Mouse (Mus musculus) CD8-positive naive resting alpha-beta T cell, adult 2 months (primary cell): ENCODE measurements around the gene Gadd45b.

Source experiments
- DNase-seq, 2 experiments: peaks; one replicate each; pipeline ENCODE4 v3.0.0; 2022; ENCODE audit warnings: low read depth in 2 of 2, low spot score in 2 of 2

Gene Gadd45b

DNA sequence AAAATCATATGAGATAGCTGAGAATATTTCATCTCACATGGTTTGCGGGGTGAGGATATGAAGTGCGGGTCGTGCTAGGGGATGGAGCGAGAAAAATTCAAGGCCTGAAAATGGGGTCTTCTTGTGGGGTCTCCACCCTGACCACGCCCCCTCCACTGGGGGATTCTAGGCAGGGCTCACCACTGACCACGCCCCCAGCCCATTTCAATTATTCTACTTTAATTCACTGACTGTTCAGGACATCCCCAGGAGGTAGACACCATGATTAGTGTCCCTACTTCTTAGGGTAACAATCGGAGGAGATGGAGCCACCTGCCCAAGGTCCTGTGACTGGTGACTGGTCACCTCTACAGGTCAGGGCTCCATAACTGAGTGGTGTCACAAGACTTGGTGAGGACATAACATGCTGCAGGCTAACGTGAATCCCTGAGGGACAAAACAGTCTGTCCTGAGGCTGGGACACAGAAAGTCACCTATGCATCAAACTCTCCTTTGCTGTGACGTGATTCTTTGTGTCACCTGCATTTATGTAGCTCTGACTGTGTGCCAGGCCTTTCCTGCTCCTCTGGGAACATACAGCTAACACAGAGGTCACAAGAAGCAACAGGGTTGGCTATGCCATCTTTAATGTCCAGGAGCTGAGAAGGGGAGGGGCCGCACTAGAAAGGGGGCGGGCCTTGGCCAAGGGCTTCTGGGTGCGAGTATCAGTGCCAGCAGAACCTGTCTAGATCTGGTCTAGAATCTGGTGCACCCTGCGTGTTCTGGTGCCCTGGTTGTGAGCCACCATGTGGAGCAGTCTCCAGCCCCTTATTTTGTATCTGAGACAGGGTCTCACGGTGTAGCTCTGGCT lies 4.5 kb downstream of the Gadd45b start:
- DNase-seq: no peak

DNA sequence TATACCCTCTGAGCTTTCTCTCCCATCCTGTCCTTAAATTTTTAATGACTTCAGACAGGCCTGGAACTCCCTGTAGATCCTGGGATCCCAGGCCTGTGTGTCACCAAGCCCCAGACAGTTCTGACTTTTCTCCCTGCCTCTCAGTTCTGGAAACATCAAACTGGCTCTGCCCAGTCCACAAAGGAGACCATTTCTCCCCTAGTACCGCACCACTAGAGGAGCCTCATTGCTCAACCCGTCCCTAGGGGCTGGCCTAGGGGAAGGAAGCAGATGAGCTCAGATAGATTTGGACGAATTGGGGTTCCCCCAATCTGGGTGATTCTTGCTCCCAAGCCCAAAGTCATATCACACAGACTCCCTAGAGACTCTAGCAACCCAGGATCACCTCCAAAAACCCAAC lies 5.4 kb downstream of the Gadd45b start:
- DNase-seq: no peak

DNA sequence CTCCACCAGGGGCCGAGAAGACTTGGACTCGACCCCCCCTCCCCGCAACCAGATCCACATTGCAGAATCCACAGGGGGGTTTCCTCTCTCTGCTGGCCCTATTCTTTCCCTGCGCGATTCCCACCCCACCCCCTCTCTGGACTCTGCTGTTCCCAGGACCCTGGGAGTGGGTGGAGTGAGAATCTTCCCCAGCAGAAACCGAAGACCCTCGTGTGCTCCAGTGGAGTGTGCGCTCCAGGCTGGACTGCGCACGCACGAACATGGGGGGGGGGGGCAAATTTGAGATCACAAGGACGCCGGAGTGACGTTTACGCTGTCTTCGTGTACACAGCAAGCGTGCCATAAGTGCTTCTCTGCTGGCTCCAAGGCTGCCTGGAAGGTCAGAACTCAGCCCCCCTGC lies 5.8 kb downstream of the Gadd45b start:
- no peak for DNase-seq

DNA sequence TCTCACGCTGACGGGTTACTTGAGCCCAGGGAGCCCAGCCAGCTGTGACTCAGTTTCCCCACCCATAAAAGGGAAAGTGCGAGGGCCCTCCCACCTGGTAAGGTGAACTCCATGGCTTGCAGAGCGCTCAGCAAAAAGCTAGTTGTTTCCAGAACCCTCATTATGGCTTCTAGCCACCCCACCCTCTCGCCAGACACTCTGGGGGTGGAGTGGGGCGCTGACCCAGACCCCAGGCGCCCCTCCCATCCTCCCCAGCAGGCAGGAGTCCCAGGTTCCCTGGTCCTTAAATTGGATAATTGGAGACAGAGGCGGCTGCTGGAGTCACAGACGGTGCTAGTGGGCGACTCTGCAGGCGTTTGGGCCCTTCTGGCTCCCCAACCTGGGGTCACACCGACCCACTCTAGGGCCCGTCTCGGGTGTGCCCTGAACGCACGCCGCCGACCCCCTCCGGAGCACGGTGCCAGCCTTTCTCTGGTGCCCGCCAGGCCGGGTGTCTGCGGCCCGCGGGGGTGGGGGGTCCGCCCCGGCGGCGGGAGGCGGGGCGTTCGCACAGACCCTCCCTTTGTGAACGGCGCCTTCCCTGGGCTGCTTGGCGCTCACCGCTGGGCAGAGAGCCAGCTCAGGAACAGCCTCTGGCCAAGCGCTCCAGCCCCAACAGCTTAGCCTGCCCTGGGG lies 6.4 kb downstream of the Gadd45b start:
- no peak for DNase-seq

DNA sequence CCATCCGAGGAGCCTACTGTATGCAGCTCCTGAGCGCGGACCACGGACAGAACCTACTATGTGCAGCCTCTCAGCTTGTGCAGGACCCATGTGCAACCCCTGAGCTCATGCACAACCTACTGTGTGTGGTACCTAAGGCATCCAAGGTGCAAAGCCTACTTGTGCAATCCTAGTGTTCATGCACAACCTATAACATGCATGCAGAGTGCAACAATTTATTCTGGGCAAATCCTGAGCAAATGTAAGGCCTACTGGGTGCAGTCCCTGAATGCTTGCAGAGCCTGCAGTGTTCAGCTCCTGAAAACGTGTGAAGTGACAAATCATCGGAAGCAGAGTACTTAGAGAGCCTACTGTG lies 6.9 kb downstream of the Gadd45b start:
- DNase-seq: no peak

DNA sequence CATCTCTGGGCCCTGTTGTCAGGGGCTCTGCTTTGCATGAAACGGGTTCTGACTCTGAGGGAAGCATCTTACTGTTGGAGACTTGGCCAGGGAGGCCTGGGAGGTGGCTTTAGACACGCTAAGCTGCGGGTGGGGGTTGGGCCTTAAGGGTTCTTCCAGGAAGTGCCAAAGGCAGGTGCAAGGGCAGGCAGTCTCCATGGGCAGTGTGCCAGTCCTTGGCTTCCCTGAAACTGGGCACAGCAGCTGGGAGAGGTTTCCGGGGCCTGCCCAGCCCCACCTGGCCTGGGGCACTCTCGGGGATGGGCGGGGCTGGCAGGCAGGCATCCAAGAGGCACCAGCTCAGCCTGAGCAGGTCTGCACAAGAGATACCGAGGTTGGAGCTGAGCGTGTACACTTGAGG lies 7.8 kb downstream of the Gadd45b start:
- no peak for DNase-seq

DNA sequence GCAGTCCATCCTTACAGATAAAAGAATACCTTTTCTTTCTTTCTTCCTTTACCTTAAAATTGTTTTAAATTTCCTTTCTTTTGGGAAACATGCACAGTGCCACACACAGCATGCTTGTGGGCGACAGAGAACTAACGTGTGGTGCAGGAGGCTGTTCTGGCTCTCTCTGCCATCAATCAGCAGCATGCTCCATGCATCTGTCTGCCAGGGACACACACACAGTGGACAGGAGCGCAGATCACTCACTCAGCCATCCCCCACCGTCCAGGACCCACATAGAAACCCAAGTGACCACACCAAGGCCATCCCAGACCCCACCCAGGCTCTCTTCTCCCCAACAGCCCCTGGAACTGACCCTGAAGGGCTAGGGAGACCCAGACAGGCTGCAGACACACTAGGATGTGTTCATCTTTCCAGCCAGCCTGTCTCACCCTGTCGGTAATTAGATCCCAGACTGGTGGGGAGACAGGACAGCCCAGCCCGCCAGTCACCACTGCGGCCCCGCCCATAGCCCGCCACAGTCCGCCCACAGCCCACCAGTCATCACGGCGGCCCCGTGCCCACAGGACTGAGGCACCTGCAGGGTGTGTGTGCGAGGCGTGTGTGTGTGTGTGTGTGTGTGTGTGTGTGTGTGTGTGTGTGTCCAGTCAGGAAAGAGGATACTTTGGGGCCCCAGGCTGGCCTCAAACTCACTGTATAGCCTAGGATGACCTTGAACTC lies 9.1 kb downstream of the Gadd45b start:
- no peak for DNase-seq

DNA sequence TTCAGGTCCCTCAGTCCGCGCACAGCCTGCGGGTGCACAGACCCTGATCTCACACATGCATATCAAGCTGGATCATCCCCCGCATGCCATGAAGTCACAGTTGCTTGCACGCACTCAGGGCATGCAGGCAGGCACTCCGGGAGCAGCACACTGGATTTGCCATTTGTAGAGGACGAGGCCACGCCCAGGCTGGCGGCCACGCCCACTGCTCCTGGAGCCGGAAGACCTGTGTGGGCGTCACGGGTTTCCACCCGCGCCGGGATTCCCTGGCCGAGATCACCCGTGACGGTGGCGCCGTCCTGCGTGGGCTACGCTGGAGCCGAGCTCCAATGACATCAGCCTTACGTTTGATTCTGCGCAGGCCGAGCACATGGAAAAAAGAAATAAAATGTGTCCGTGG lies 9.8 kb downstream of the Gadd45b start:
- DNase-seq: peak; percentile 40 to 57

DNA sequence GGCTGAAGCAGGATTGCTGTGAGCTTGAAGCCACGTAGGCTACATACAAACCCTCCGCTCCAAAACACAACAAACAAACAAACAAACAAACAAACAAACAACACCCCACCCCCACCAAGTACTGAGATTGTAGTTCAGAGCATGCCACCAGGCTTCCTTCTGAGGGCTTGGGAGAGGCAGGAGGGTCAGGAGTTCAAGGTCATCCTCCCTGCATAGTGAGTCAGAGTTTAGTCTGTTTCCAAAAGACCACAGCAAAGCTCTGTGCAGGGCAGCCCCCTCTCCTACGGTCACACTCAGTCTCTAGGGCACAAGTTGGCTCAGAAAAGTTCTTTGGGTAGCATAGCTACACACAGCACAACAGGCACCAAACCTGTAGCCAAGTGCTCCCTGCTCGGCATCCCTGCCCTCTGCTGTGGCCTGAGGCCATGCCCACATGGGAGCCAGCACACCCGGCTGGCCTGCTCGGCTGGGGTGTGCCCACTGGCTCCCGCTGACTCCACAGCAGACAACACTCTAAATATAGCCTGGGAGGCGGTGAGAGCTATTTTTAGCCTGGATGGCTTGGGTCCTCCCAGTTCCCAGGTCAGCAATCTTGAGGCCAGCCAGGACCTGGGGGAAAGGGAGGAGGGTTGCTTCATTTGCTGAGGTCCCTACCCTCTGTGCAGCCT lies 10.6 kb downstream of the Gadd45b start:
- no peak for DNase-seq

DNA sequence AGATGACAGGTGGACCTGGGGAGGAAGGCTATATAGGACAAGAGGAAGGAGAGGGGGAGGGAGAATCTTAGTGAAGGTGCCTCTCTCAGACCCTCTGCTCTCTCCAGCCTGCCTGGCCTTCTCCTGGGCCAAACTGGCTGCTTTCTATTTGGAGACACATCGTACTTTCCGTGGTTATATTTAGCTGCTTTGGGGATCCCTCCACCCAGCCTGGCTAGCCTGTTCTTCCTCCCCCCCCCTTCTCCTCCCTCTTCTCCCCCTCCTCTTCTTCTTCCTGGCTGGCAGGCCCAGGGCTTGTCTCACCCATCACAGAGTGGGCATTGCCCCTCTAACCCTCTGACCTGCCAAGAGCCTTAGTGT lies 11.1 kb downstream of the Gadd45b start:
- no peak for DNase-seq

DNA sequence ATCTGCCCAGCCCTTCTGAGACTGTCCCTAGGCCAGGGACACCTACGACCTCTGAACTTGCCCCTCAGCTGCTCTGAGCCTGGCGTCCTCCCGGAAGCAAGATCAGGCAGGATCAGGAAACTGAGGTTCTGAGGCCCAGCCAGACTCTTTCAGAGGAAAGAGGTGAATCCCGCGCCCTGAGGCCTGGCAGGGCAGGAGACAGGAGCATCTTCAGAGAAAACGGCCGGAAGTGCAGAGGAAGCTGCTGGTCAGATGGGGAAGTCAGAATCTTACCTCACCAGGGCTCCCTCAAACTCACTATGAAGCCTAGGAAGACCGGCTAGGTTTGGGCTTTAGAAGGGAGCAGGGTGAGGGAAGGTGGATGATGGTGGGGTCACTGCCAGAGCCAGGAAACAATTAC lies 13.0 kb downstream of the Gadd45b start:
- DNase-seq: no peak

DNA sequence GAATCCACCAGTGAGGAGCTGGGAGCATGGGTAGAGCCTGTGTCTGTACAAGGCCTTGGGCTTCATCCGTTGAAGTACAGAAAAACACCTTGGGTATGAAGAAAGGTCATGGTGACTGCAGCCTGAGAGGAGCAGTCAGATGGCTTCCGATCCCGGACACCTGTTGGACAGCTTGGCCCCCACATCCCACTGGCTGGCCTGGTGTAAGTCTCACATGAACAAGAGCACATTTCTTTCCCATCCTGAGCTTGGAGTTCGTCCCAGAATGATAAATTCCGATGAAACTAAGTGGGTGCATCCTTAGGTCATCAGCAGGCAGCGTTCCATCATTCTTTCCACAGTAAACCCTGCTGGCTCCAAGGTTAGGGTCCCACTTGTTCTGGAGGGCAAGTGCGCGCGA lies 13.8 kb downstream of the Gadd45b start:
- no peak for DNase-seq

DNA sequence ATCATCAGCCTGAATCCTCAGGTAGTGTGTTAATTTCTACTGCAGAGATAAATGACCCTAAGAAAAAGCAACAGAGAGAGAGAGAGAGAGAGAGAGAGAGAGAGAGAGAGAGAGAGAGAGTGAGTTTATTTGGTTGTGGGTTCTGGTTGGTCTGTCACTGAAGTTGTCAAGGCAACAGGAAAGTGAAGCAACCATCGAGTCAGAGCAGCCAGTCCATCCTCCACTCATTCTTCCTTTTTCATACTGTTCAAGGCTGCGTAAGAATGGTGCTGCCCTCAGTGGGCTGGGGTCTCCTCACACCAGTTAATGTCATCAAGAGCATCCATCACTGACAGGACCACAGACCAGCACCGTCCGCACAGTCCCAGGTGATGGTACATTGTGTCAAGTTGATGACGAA lies 14.4 kb downstream of the Gadd45b start:
- no peak for DNase-seq

DNA sequence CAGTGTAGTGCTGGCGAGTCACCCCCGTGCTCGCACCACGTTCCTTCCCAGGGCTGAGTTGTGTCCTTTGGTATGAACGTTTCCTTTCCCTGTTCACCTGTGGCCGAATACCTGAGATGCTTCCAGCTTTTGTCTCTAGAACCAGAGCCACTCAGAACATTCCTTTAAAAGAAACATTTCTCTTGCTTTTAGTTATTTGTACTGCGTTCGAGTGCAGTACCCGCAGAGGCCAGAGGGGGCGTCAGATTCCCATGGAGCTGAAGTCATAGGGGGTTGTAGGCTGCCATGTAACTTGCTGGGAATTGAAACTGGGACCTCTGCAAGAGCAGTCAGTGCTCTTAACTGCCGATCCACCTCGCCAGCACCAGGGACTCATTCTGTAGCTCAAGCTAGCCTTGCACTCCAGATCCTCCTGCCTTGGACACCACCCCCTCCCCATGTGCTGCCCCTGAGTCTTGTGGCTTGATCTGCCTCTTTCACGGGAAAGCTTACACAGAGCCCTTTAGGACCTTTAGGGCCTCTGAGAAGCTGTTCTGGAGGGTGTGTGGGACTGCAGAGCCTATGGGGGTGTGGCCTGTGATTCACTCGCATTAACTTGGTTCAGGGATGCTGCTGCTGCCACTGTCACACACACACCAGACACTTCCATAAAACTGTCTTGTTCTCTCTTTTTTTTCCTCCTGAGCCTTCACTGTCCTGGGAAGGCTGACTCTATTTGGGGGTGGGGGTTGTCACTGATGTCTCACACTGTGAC lies 17.0 kb downstream of the Gadd45b start:
- no peak for DNase-seq

DNA sequence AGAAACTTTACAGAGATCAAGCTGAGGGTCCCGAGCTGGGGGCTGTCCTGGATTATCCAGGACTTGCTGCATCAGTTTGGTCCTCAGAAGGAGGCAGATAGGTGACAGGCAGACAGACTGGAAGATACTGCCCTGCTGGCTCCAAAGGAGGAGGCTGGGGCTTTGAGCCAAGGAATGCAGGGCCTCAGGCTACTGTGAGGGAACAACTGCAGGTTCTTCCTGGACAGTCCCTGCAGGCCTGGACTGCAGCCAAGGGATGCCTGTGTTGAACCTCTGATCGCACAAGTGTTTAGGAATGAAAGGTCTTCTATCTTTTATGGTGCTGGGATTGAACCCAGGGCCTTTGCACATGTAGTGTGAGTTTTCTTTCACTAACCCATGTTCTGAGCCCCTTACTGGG lies 17.9 kb downstream of the Gadd45b start:
- DNase-seq: no peak

DNA sequence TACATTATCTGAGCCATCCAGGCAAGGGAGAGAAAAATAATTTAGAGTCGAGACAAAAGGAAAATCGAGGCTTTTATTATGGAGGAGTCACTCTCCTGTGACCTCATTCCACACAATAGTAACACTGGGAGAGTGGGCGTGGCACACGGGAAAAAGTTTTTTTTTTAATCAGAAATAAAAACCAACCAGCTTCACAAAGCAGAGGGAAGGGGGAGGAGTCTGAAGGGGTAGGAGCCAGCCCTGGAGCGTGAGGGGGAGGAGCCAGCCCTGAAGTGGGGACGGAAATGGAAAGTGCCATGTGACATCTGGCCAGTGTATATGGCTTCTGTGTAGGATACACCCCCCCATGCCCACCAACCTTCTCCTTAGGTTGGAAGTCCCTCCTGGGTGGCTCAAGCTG lies 18.7 kb downstream of the Gadd45b start:
- no peak for DNase-seq

DNA sequence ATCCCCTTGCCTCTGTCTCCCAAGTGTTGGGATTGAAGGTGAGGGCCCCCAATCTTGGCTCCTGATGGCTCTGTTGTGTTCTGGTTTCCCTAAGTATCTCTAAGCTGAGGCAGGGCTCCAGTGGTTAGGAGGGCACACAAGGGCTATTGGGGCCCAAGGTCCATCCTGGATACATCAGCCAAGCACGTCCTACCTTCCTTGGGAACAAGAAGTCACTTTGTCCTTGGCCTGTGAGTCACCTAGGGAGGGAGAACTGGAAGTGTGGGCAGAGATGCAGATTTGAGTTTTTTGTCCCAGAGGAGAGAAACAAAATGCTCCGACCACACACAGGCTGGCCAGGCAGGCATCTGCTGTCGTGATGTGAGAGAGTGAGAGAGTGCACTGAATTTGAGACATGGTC lies 19.2 kb downstream of the Gadd45b start:
- DNase-seq: no peak

DNA sequence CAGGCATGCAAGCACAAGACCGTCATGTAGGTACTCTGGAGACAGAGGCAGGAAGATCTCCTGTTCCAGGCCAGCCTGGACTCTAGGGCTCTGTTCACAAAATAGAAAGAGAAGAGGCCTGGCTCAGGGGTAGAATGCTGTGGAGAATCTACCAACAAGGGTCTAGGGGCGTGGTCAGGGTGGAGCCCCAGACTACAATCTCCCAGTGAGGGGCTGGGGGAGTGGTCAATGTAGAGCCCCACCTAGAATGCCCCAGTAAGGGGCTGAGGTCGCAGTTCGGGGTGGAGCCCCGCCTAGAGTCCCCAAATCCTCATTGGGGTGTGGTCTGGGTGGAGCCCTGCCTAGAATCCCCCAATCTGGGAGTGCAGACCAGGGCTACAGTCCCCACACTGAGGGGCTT lies 20.4 kb downstream of the Gadd45b start:
- no peak for DNase-seq

DNA sequence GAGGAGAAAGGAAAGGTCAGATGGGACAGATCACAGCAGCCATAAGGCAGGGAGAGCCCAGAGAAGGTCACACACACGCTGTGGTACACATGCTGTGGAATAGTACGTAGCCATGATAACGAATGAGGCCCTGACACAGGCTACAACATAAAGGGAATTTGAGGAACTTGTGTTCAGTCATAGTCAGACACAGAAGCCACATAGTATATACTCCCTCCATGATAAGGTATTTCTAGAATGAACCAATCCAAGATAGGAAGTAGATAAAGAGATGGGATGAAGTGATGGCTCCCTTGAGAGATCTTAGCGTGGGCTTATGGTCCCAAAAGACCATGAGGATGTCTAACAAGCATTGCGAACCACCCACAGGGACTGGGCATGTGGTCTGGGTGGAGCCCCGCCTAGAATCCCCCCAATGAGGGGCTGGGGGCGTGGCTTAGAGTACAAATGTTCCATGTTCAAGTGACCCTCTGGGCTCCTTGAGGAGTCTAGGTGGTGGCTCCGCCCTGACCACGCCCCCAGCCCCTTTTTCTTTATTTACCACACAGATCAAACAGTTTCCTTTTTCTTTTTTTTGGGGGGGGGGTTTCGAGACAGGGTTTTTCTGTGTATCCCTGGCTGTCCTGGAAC lies 22.0 kb downstream of the Gadd45b start:
- no peak for DNase-seq

DNA sequence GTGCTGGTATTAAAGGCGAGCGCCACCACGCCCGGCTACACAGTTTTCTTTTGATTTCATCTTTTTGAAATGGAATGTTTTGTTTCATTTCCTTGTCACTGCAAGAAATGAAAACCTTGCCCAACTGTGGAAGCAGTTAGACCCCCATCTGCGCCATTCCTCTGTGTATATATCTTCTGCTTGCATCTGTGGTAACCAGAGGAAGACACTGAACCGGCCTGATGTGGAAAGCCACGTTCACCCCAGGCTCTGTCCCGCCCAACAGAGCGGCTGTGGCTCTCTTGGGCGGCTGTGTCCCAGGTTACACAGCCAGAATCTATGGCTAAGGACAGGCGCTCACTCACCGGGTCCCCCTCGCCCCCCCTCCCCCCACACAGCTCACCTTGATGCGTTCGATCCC lies 22.6 kb downstream of the Gadd45b start:
- DNase-seq: no peak

DNA sequence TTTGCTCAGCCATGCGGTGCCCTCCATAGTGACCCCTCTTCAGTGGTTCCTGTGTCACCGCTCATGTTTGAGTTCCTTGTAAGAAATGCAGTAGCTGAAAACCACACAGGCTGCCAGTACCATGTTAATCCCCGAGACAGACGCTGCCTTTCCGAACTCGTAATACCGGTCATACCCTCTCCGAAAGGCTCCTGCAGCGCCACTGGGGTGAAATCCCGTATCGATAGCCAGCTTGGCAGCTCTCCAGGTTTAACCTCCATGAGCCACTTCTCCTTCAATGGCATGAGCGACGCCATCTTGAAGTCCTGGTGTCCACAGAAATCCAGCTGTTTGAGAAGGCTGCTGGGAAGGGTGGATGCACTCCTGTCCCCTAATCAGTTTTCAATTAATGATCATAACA lies 24.5 kb downstream of the Gadd45b start:
- no peak for DNase-seq
